Mouse (Mus musculus) ES-Bruce4 (cell line): ENCODE measurements at regions not wholly inside any gene's neighbourhood (a gene's known extent, or its start where the extent isn't known, plus 50 kb on each side); places are given as distances from the start of the nearest gene placed in this dataset.

Experiments used
- CTCF ChIP-seq: IDR thresholded peaks from one replicate; pipeline ENCODE4 v1.8.1; 2011; ENCODE audit warnings: low read depth, low read length
- POLR2A ChIP-seq: IDR thresholded peaks from one replicate; pipeline ENCODE4 v1.8.1; 2011; ENCODE audit warnings: low read length; ENCODE audit not compliant: insufficient read depth

DNA sequence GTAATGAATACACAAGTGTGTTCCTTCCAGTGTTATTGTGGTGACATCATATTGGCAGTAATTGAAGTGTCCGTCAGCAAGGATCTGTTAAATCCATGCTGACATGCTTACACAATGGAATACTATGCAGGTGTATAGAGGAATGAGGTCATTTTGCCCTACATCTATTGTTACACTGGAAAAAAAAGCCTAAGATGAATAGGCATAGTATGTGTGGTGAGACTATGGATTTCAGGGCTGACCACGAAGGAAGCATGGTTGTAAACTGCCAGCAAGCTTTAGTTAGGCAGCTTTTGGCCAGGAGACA is 143.1 kb upstream of the Egfl6 start:
- TF ChIP-seq CTCF (no peak), POLR2A (no peak)
